Mouse (Mus musculus) kidney, adult 2 months (tissue): Measurements from ENCODE around the gene Muc3a.

Experiments used
- CTCF ChIP-seq: fragments of 200-500 bp; conservative IDR thresholded peaks from 2 replicates; pipeline ENCODE4 v1.5.1; 2011; ENCODE audit warnings: low read depth, mild to moderate bottlenecking, control low read depth, low read length, moderate library complexity, mixed read lengths; ENCODE audit not compliant: insufficient read depth, insufficient read length
- POLR2A ChIP-seq: fragments of 200-500 bp; IDR thresholded peaks from one replicate; pipeline ENCODE4 v1.6.1; 2011; ENCODE audit warnings: low read depth, low read length, control low read depth

GRCm38 (mm10) chr5:137189326-137189725, 22.9 kb downstream of the Muc3a start:
- TF ChIP-seq CTCF (no peak), POLR2A (no peak)
